Mouse (Mus musculus) embryonic facial prominence, embryonic 11.5 days (tissue): Measurements from ENCODE around the gene Dgkq. TPM values are rescaled to one million over a fixed set of nuclear protein-coding genes. Genes with fewer than 3 reads are reported as not detected.

ENCODE experiments used
- ATAC-seq: fragments of 200-750 bp; cut with Nextera tagmentation; replicated peaks from 2 replicates; pipeline ENCODE4 v1.8.0; 2017; ENCODE audit warnings: low read depth; ENCODE audit not compliant: insufficient number of reproducible peaks, low FRiP score, low TSS enrichment
- DNase-seq: peaks from one replicate; pipeline ENCODE4 v3.0.0-alpha.2; 2015; ENCODE audit warnings: low spot score
- H3K27ac ChIP-seq: fragments of 300-500 bp; sonication (generic); replicated peaks from 2 replicates; pipeline ENCODE4 v1.5.1; 2014; ENCODE audit warnings: mild to moderate bottlenecking, low read depth, low read length, control low read depth
- H3K27me3 ChIP-seq: fragments of 300-500 bp; sonication (generic); 2 replicates; pipeline ENCODE4 v1.6.1; 2014; ENCODE audit warnings: mild to moderate bottlenecking, low read length, moderate library complexity, mixed read lengths; ENCODE audit not compliant: control insufficient read depth, insufficient read depth
- H3K36me3 ChIP-seq: fragments of 300-500 bp; sonication (generic); replicated peaks from 2 replicates; pipeline ENCODE4 v1.6.1; 2014; ENCODE audit warnings: low read depth, mild to moderate bottlenecking, low read length, moderate library complexity, mixed read lengths; ENCODE audit not compliant: control insufficient read depth, insufficient read depth
- H3K4me1 ChIP-seq: fragments of 300-500 bp; sonication (generic); 2 replicates; pipeline ENCODE4 v1.6.1; 2014; ENCODE audit warnings: low read length, mixed read lengths; ENCODE audit not compliant: control insufficient read depth, insufficient read depth
- H3K4me2 ChIP-seq: fragments of 300-500 bp; sonication (generic); 2 replicates; pipeline ENCODE4 v1.6.1; 2014; ENCODE audit warnings: low read depth, mild to moderate bottlenecking, control low read depth, low read length, moderate library complexity
- H3K4me3 ChIP-seq: fragments of 300-500 bp; sonication (generic); 2 replicates; pipeline ENCODE4 v1.5.1; 2014; ENCODE audit warnings: low read depth, low read length, control low read depth
- H3K9ac ChIP-seq: fragments of 300-500 bp; sonication (generic); replicated peaks from 2 replicates; pipeline ENCODE4 v1.6.1; 2014; ENCODE audit warnings: mild to moderate bottlenecking, control low read depth, low read length
- H3K9me3 ChIP-seq: fragments of 300-500 bp; sonication (generic); replicated peaks from 2 replicates; pipeline ENCODE4 v1.6.1; 2016; ENCODE audit warnings: mild to moderate bottlenecking, low read length, inconsistent platforms, mixed read lengths; ENCODE audit not compliant: control insufficient read depth
- WGBS: fragments of 180-500 bp; shearing (Covaris S2); extraction: QIAGEN DNeasy Blood & Tissue Kit; methylation state at CpG from one replicate; pipeline ENCODE4 v1.1.7; 2014; 5-methylcytosine and 5-hydroxymethylcytosine counted together
- polyA plus RNA-seq: library from polyadenylated mRNA; unstranded; fragments of >200 nt; fragmentation: Nextera tagmentation; extraction: Ambion mirVana; gene quantifications from 2 replicates; pipeline ENCODE4 v1.2.1, GENCODE M21; 2014

The Dgkq gene
- polyA plus RNA-seq, 1 experiment from 2014 or later = 7.4 TPM

- Histone ChIP-seq H3K36me3 (peaks cover 4% of the 10 kb centered on the region), H3K27me3 (no peaks in the 10 kb centered on the region), H3K4me2 (no peak overlapping the region), H3K27ac (no peak overlapping the region), H3K4me3 (no peak overlapping the region), H3K4me1 (no peaks in the 10 kb centered on the region), H3K9ac (no peak overlapping the region), H3K9me3 (no peaks in the 10 kb centered on the region)
- peak; percentile 83 for DNase-seq
- 61% methylated on average over 1 of the region's 1 CpGs for WGBS
- 0 out of 2 replicates have a peak, but pooled peaks have one; percentile 39 for ATAC-seq
Measured at GRCm38 (mm10) chr5:108651823-108652222, 17.6 kb downstream of the Dgkq start.

GRCm38 (mm10) chr5:108651136-108651720 lies 18.2 kb downstream of the Dgkq start:
- ATAC-seq (no peak), DNase-seq (no peak)
- Histone ChIP-seq H3K4me2 (no peak overlapping the region), H3K4me1 (no peaks in the 10 kb centered on the region), H3K4me3 (no peak overlapping the region), H3K27me3 (no peaks in the 10 kb centered on the region), H3K27ac (no peak overlapping the region), H3K9ac (no peak overlapping the region), H3K9me3 (no peaks in the 10 kb centered on the region), H3K36me3 (peaks cover 4% of the 10 kb centered on the region)
- 77% methylated on average over 5 of the region's 5 CpGs for WGBS

GRCm38 (mm10) chr5:108650341-108650740 lies 19.1 kb downstream of the Dgkq start:
- Histone ChIP-seq H3K4me2 (no peak overlapping the region), H3K4me1 (no peaks in the 10 kb centered on the region), H3K27me3 (no peaks in the 10 kb centered on the region), H3K27ac (no peak overlapping the region), H3K9ac (no peak overlapping the region), H3K36me3 (peaks cover 4% of the 10 kb centered on the region), H3K9me3 (no peaks in the 10 kb centered on the region), H3K4me3 (no peak overlapping the region)
- DNase-seq (no peak), ATAC-seq (no peak)
- 88% methylated on average over 7 of the region's 7 CpGs for WGBS

- Histone ChIP-seq H3K9me3 (no peaks in the 10 kb centered on the region), H3K27ac (no peak overlapping the region), H3K36me3 (no peaks in the 10 kb centered on the region; the same call in 1 of the 2 replicates), H3K4me1 (no peaks in the 10 kb centered on the region), H3K4me3 (no peak overlapping the region), H3K9ac (no peak overlapping the region), H3K4me2 (no peak overlapping the region), H3K27me3 (no peaks in the 10 kb centered on the region)
- no peak for DNase-seq
- 86% methylated on average over 11 of the region's 11 CpGs for WGBS
- no peak for ATAC-seq
Measured at GRCm38 (mm10) chr5:108648937-108649576, 20.4 kb downstream of the Dgkq start.

GRCm38 (mm10) chr5:108647820-108648465 lies 21.5 kb downstream of the Dgkq start:
- no peaks in the 10 kb centered on the region; the same call in 1 of the 2 replicates for H3K36me3 ChIP-seq
- no peaks in the 10 kb centered on the region for H3K9me3 ChIP-seq
- no peak overlapping the region for H3K27ac ChIP-seq
- DNase-seq = no peak
- no peak overlapping the region for H3K4me3 ChIP-seq
- H3K27me3 ChIP-seq = no peaks in the 10 kb centered on the region
- no peaks in the 10 kb centered on the region for H3K4me1 ChIP-seq
- no peak overlapping the region for H3K9ac ChIP-seq
- 77% methylated on average over 2 of the region's 2 CpGs for WGBS
- no peak for ATAC-seq
- H3K4me2 ChIP-seq = no peak overlapping the region

- ATAC-seq = no peak
- no peaks in the 10 kb centered on the region for H3K9me3 ChIP-seq
- WGBS = 92% methylated on average over 2 of the region's 2 CpGs
- no peak for DNase-seq
- no peaks in the 10 kb centered on the region; the same call in 1 of the 2 replicates for H3K36me3 ChIP-seq
- H3K4me3 ChIP-seq = no peak overlapping the region
- H3K4me2 ChIP-seq = no peak overlapping the region
- no peaks in the 10 kb centered on the region for H3K4me1 ChIP-seq
- H3K9ac ChIP-seq = no peak overlapping the region
- no peaks in the 10 kb centered on the region for H3K27me3 ChIP-seq
- no peak overlapping the region for H3K27ac ChIP-seq
Measured at GRCm38 (mm10) chr5:108647311-108647710, 22.2 kb downstream of the Dgkq start.

- Histone ChIP-seq H3K27ac (no peak overlapping the region), H3K36me3 (no peaks in the 10 kb centered on the region; the same call in 1 of the 2 replicates), H3K9me3 (no peaks in the 10 kb centered on the region), H3K9ac (no peak overlapping the region), H3K27me3 (no peaks in the 10 kb centered on the region), H3K4me2 (no peak overlapping the region), H3K4me1 (no peaks in the 10 kb centered on the region), H3K4me3 (no peak overlapping the region)
- DNase-seq (no peak), ATAC-seq (no peak)
- 93% methylated on average over 3 of the region's 3 CpGs for WGBS
Measured at GRCm38 (mm10) chr5:108646343-108646660, 23.2 kb downstream of the Dgkq start.

GRCm38 (mm10) chr5:108645651-108646342 lies 23.7 kb downstream of the Dgkq start:
- no peak overlapping the region for H3K4me3 ChIP-seq
- H3K4me2 ChIP-seq = no peak overlapping the region
- no peak overlapping the region for H3K27ac ChIP-seq
- WGBS = 91% methylated on average over 9 of the region's 9 CpGs
- H3K9me3 ChIP-seq = no peaks in the 10 kb centered on the region
- no peak for DNase-seq
- no peaks in the 10 kb centered on the region for H3K4me1 ChIP-seq
- no peaks in the 10 kb centered on the region for H3K27me3 ChIP-seq
- H3K36me3 ChIP-seq = no peaks in the 10 kb centered on the region; the same call in 1 of the 2 replicates
- H3K9ac ChIP-seq = no peak overlapping the region
- no peak for ATAC-seq
